Mouse (Mus musculus) liver, adult 2 months (tissue): ENCODE results near the gene Npffr2. TPM values are rescaled to one million over a fixed set of nuclear protein-coding genes. Genes with fewer than 3 reads are reported as not detected.

Source experiments
- DNase-seq: peaks from one replicate; pipeline ENCODE4 v3.0.0-alpha.2; 2011; ENCODE audit warnings: low read depth, low spot score; ENCODE audit errors: extremely low read depth
- H3K27ac ChIP-seq: fragments of 200-500 bp; replicated peaks from 2 replicates; pipeline ENCODE4 v1.5.1; 2012; ENCODE audit warnings: low read depth, mild to moderate bottlenecking, control low read depth, inconsistent platforms, low read length; ENCODE audit not compliant: insufficient read depth
- H3K27me3 ChIP-seq: fragments of 200-500 bp; 2 replicates; pipeline ENCODE4 v1.6.1; 2012; ENCODE audit warnings: mild to moderate bottlenecking, moderate library complexity, low read length, inconsistent platforms; ENCODE audit not compliant: control insufficient read depth, insufficient read depth
- H3K36me3 ChIP-seq: fragments of 200-500 bp; 2 replicates; pipeline ENCODE4 v1.6.1; 2012; ENCODE audit warnings: low read length, inconsistent platforms; ENCODE audit not compliant: control insufficient read depth, insufficient read depth
- H3K4me1 ChIP-seq: fragments of 200-500 bp; 2 replicates; pipeline ENCODE4 v1.6.1; 2011; ENCODE audit warnings: low read length; ENCODE audit not compliant: control insufficient read depth, insufficient read depth
- H3K4me3 ChIP-seq: fragments of 200-500 bp; 2 replicates; pipeline ENCODE4 v1.5.1; 2011; ENCODE audit warnings: low read depth, mild to moderate bottlenecking, control low read depth, low read length, moderate library complexity; ENCODE audit not compliant: insufficient read depth
- H3K79me2 ChIP-seq: fragments of 200-500 bp; 2 replicates; pipeline ENCODE4 v1.6.1; 2012; ENCODE audit warnings: inconsistent platforms, mild to moderate bottlenecking, low read length, moderate library complexity; ENCODE audit not compliant: control insufficient read depth, insufficient read depth
- H3K9ac ChIP-seq: fragments of 200-500 bp; 2 replicates; pipeline ENCODE4 v1.6.1; 2012; ENCODE audit warnings: low read depth, mild to moderate bottlenecking, control low read depth, inconsistent platforms, low read length
- CTCF ChIP-seq: fragments of 200-500 bp; IDR thresholded peaks from 2 replicates; pipeline ENCODE4 v1.5.1; 2011; ENCODE audit warnings: low read depth, low read length, control low read depth
- POLR2A ChIP-seq: fragments of 200-500 bp; IDR thresholded peaks from 2 replicates; pipeline ENCODE4 v1.6.1; 2011; ENCODE audit warnings: low read length, control low read depth; ENCODE audit not compliant: insufficient read depth; ENCODE audit errors: extremely low read depth
- WGBS: fragments of 180-500 bp; shearing (Covaris S2); methylation state at CpG from one replicate; pipeline ENCODE4 v1.1.7; 2018; 5-methylcytosine and 5-hydroxymethylcytosine counted together
- polyA plus RNA-seq: library from polyadenylated mRNA; depleted of rRNA; stranded (reverse); fragments of >200 nt; gene quantifications from 2 replicates; pipeline ENCODE4 v1.2.3, GENCODE M21; 2012; rRNA removed
- total RNA-seq: library from RNA; depleted of rRNA; stranded (reverse); fragments of >200 nt; gene quantifications from 2 replicates; pipeline ENCODE4 v1.2.3, GENCODE M21; 2014; rRNA removed

The Npffr2 gene
- not detected in 2 replicates for total RNA-seq
- polyA plus RNA-seq = not detected in 2 replicates

DNA sequence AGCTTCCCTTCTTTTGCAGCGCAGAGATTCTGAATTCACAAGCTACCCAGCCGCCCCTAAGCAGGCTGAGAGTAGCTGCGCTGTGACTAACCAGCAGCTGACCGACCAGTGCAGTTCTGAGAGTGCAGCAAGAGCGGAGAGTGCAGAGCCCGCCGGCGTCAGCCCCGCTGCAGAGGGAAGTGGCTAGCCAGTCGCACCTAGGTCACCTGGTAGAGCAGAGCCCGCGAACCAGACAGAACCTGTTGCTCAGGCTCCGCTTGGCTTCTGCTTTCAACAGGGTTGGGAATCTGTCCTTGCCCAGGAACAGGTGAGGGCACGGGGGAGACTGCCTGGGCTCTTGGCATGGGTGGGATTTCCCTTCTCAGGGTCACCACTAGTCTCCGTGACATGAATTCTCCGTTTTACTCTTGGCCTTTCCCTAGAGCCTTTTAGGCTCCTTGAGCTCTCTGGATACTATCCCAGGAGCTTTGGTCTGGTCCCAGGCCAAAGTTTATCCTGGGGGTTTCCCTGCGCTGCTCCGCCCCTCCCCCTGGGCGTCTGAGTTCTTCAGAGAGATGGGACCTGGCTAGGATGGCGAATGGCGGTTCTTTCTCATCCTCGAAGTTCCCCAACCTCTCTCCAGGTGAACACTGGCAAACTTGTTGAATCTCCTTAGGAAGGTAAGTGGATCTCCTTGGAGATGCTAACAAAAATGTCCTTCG lies at the start of gene Npffr2:
Gene Npffr2, plus strand, starts transcription at position 552 of the 701 bp plus-strand sequence.
- Histone ChIP-seq H3K36me3 (no peaks in the 10 kb centered on the region), H3K27ac (no peak within 1 kb of the TSS), H3K9ac (no peak within 1 kb of the TSS), H3K4me1 (no peaks in the 10 kb centered on the region; the same call in none of the 2 replicates), H3K79me2 (no peaks in the 10 kb centered on the region), H3K4me3 (no peak within 1 kb of the TSS), H3K27me3 (no peaks in the 10 kb centered on the region; the same call in 1 of the 2 replicates)
- TF ChIP-seq POLR2A (no peak), CTCF (no peak)
- peak; percentile 14 for DNase-seq
- WGBS = 9% methylated on average over 23 of the region's 23 CpGs

GRCm38 (mm10) chr5:89492560-89492959 lies 34.7 kb upstream of the Npffr2 start:
- 25% methylated on average over 1 of the region's 1 CpGs for WGBS
- peak; percentile 94 for DNase-seq

GRCm38 (mm10) chr5:89500182-89500581 lies 27.0 kb upstream of the Npffr2 start:
- H3K36me3 ChIP-seq = no peaks in the 10 kb centered on the region
- H3K9ac ChIP-seq = no peak overlapping the region
- H3K79me2 ChIP-seq = no peaks in the 10 kb centered on the region; the same call in 1 of the 2 replicates
- 25% methylated on average over 6 of the region's 6 CpGs for WGBS
- no peak overlapping the region for H3K4me3 ChIP-seq
- DNase-seq = peak; percentile 83
- peaks cover 2% of the 10 kb centered on the region; the same call in 1 of the 2 replicates for H3K4me1 ChIP-seq
- H3K27me3 ChIP-seq = no peaks in the 10 kb centered on the region
- H3K27ac ChIP-seq = no peak overlapping the region
- TF ChIP-seq POLR2A = no peak
- peak; percentile 64 for TF ChIP-seq CTCF

More at GRCm38 (mm10) chr5:89492560-89492959, 34.7 kb upstream of the Npffr2 start:
- H3K9ac ChIP-seq = no peak overlapping the region
- no peaks in the 10 kb centered on the region for H3K36me3 ChIP-seq
- no peak overlapping the region for H3K4me3 ChIP-seq
- H3K27me3 ChIP-seq = no peaks in the 10 kb centered on the region
- H3K27ac ChIP-seq = no peak overlapping the region
- peaks cover 3% of the 10 kb centered on the region; the same call in 1 of the 2 replicates for H3K4me1 ChIP-seq
- H3K79me2 ChIP-seq = no peaks in the 10 kb centered on the region; the same call in 1 of the 2 replicates
- TF ChIP-seq CTCF = no peak
- TF ChIP-seq POLR2A = no peak

- no peaks in the 10 kb centered on the region for H3K27me3 ChIP-seq
- H3K4me1 ChIP-seq = no peaks in the 10 kb centered on the region
- H3K27ac ChIP-seq = no peak overlapping the region
- TF ChIP-seq CTCF = no peak
- TF ChIP-seq POLR2A = no peak
- H3K36me3 ChIP-seq = no peaks in the 10 kb centered on the region
- no peak overlapping the region for H3K9ac ChIP-seq
- no peak for DNase-seq
- H3K79me2 ChIP-seq = no peaks in the 10 kb centered on the region
- H3K4me3 ChIP-seq = no peak overlapping the region
- WGBS = 89% methylated on average over 4 of the region's 4 CpGs
Observed at GRCm38 (mm10) chr5:89518641-89519040, 8.6 kb upstream of the Npffr2 start.

DNA sequence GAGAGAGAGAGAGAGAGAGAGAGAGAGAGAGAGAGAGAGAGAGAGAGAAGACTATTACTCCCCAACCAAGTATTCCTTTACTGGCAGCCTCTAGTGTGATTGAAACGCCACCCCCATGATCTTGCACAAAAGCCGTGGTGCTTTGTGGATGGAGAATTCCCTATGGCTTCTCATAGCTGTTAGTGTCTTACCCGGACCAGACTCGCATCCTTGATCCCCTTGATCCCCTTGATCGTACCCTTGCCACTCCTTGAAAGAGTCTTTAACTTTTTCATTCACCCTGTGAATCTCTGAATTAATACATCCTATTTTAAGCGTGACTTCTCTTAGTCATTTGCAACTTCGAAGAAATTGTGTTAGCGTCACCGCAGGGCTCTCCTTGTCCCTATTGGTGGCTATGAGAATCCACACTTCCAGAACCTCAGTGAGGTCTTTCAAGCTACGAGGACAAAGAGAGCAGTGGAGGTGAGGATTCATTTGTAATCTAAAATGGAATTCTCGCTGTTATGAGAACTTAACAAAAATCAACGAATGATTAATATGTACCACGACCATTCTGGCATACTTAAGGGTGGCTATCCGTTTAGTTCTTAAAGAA lies 949 bp upstream of the Npffr2 start:
- Histone ChIP-seq H3K79me2 (no peaks in the 10 kb centered on the region), H3K27ac (no peak overlapping the region), H3K4me1 (no peaks in the 10 kb centered on the region; the same call in none of the 2 replicates), H3K9ac (no peak overlapping the region), H3K4me3 (no peak overlapping the region), H3K36me3 (no peaks in the 10 kb centered on the region), H3K27me3 (no peaks in the 10 kb centered on the region; the same call in 1 of the 2 replicates)
- WGBS = 13% methylated on average over 14 of the region's 14 CpGs
- TF ChIP-seq CTCF (no peak), POLR2A (no peak)
- no peak for DNase-seq

DNA sequence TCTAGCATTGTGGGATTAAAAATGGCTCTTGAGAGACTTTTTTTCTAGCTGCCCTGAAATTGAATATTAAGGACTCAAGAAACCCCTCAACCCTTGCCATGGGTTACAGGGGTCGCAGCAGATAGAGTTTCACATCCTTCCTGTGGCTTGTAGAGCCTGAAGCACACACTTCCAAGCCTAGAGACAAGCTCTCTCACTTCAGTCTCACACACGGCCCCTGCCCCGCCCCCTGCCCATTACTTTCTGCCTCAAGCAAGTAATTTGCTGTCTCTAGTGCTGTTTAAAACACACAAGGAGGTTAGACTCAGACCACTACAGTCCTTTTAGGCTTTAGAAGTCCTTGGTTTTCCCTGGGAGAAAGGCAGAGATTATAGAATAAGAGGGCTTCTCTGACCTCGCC lies 1.7 kb downstream of the Npffr2 start:
- Histone ChIP-seq H3K4me3 (no peak overlapping the region), H3K9ac (no peak overlapping the region), H3K4me1 (no peaks in the 10 kb centered on the region; the same call in none of the 2 replicates), H3K36me3 (no peaks in the 10 kb centered on the region), H3K27ac (no peak overlapping the region), H3K27me3 (no peaks in the 10 kb centered on the region; the same call in 1 of the 2 replicates), H3K79me2 (no peaks in the 10 kb centered on the region)
- TF ChIP-seq POLR2A (no peak), CTCF (no peak)
- DNase-seq = no peak
- whole genome bisulfite sequencing = 74% methylated on average over 4 of the region's 4 CpGs
